Mouse (Mus musculus): ENCODE results near the gene Stra6l. TPM values are rescaled to one million over a fixed set of nuclear protein-coding genes. Genes with fewer than 3 reads are reported as not detected.
A peak's percentile ranks its signal among the peaks of the same experiment; 100 is the strongest.

Stra6l gene
- polyA plus RNA-seq, 1 experiment from 2014 or later, result 1.2 TPM

DNA sequence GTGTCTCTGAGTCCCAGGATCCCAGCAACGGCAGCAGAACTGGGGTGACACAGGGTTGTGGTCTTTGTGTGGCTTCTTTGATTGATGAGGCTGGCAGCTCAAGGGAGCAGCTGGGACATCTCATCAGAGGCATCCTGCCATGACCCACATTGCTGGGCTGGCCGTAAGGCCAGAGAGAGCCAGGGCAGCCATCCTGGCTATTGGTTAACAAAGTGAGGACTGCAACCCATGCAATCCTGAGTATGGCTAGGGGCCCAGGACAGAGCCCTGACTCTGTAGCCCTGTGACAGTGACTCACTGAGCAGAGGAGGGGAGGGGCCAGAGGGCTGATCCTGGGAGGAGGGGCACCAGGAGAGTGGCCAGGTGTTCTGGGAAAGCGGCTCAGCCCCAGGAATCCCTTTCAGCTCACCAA is 3.2 kb downstream of the Stra6l start:
- Histone ChIP-seq H3K4me2 (no peak overlapping the region), H3K36me3 (replicated peaks) (no peaks in the 10 kb centered on the region), H3K4me1 (peaks cover 25% of the 10 kb centered on the region), H3K9me3 (no peaks in the 10 kb centered on the region), H3K9ac (no peak overlapping the region), H3K27me3 (peaks cover 21% of the 10 kb centered on the region), H3K27ac (no peak overlapping the region), H3K4me3 (replicated peaks) (no peak overlapping the region)
- no peak for ATAC-seq (ENCODE audit: low FRiP score)
- WGBS, result 54% methylated on average over 3 of the region's 3 CpGs

- no peak overlapping the region for H3K4me2 ChIP-seq
- WGBS, result 79% methylated on average over 15 of the region's 15 CpGs
- no peak for ATAC-seq (ENCODE audit: low FRiP score)
- no peak overlapping the region for H3K9ac ChIP-seq
- no peaks in the 10 kb centered on the region for H3K9me3 ChIP-seq
- peaks cover 24% of the 10 kb centered on the region for H3K27me3 ChIP-seq
- H3K4me1 ChIP-seq, result peaks cover 22% of the 10 kb centered on the region
- H3K36me3 ChIP-seq (replicated peaks), result no peaks in the 10 kb centered on the region
- no peak overlapping the region for H3K4me3 ChIP-seq (replicated peaks)
- no peak overlapping the region for H3K27ac ChIP-seq
Observed at GRCm38 (mm10) chr4:45853496-45854246, 5.2 kb downstream of the Stra6l start.

GRCm38 (mm10) chr4:45855803-45856424 is 7.5 kb downstream of the Stra6l start:
- H3K9ac ChIP-seq, result no peak overlapping the region
- WGBS, result 49% methylated on average over 19 of the region's 19 CpGs
- H3K4me3 ChIP-seq (replicated peaks), result no peak overlapping the region
- no peaks in the 10 kb centered on the region for H3K36me3 ChIP-seq (replicated peaks)
- H3K4me1 ChIP-seq, result peaks cover 12% of the 10 kb centered on the region
- ATAC-seq (ENCODE audit: low FRiP score), result peak; percentile 76
- H3K27ac ChIP-seq, result no peak overlapping the region
- peaks cover 21% of the 10 kb centered on the region for H3K27me3 ChIP-seq
- H3K9me3 ChIP-seq, result no peaks in the 10 kb centered on the region
- H3K4me2 ChIP-seq, result no peak overlapping the region

DNA sequence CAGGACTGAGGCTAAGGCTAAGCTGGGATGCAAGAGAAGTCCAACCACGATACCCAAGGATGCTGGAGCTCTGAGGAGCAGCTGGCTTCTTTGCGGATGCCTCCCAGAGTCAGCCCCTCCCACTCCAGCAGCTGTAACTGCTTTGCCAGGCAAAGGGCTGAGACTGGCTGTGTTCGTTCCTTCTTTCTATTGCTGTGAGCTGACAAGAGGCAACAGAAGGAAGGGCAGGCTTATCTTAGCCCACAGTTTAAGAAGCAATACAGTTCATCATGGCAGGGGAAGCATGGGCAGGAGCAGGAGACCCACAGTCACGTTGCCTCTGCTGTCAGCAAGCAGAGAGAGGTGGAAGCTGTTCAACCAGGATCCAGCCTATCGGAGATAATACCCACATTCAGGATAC is 12.7 kb downstream of the Stra6l start:
- peaks cover 19% of the 10 kb centered on the region for H3K27me3 ChIP-seq
- 64% methylated on average over 5 of the region's 5 CpGs for WGBS
- H3K4me2 ChIP-seq, result no peak overlapping the region
- no peaks in the 10 kb centered on the region for H3K36me3 ChIP-seq (replicated peaks)
- no peak overlapping the region for H3K27ac ChIP-seq
- no peak overlapping the region for H3K9ac ChIP-seq
- ATAC-seq (ENCODE audit: low FRiP score), result no peak
- H3K9me3 ChIP-seq, result no peaks in the 10 kb centered on the region
- H3K4me1 ChIP-seq, result no peaks in the 10 kb centered on the region
- H3K4me3 ChIP-seq (replicated peaks), result no peak overlapping the region

GRCm38 (mm10) chr4:45867416-45867815 is 19.0 kb downstream of the Stra6l start:
- H3K4me3 ChIP-seq (replicated peaks), result no peak overlapping the region
- H3K36me3 ChIP-seq (replicated peaks), result no peaks in the 10 kb centered on the region
- 61% methylated on average over 8 of the region's 8 CpGs for WGBS
- no peak overlapping the region for H3K9ac ChIP-seq
- no peaks in the 10 kb centered on the region for H3K9me3 ChIP-seq
- peaks cover 18% of the 10 kb centered on the region for H3K4me1 ChIP-seq
- no peak overlapping the region for H3K4me2 ChIP-seq
- H3K27me3 ChIP-seq, result peaks cover 7% of the 10 kb centered on the region; the same call in 1 of the 2 replicates
- no peak for ATAC-seq (ENCODE audit: low FRiP score)
- H3K27ac ChIP-seq, result no peak overlapping the region

DNA sequence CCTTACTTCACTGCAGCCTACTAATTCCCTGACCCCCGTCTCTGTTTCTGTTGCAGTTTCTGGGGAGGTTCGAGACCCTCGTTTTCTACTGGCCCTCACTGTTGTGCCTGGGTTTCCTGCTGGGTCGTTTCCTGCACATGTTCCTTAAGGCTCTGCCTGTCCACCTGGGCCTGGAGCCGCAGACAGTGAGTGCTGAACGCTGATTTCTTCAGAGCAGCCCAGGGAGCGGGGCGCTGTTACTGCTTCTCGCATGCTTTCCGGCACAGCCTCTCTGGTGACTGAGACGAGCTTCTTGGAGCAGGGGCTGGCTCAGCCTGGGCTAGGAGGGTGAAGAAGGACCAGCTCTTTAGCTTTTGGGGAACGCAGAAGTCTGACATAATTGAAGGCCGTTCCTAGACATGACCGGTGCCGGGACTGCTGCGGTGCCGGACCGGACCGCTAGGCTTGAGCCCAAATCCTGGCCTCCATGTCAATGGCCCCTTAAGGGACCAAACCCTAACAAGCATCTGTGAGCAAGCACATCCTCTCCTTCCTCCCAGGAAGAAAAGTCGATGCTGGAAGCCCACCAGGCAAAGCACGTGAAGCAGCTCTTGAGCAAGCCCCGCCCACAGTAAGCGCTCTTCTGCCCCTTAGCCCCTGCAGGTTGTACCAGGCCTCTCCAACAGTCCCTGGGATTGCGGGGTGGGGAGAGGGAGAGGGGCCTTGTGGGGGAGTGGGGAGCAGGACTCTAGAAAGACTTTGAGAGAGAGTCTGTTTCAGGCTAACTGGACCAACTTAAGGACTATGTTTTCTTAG is 20.8 kb downstream of the Stra6l start:
- no peaks in the 10 kb centered on the region for H3K9me3 ChIP-seq
- no peak for ATAC-seq (ENCODE audit: low FRiP score)
- H3K4me2 ChIP-seq, result peak overlapping the region; percentile 30; the same call in 1 of the 2 replicates
- H3K4me1 ChIP-seq, result peaks cover 18% of the 10 kb centered on the region
- H3K27me3 ChIP-seq, result peaks cover 4% of the 10 kb centered on the region; the same call in 1 of the 2 replicates
- WGBS, result 28% methylated on average over 24 of the region's 24 CpGs
- no peak overlapping the region for H3K27ac ChIP-seq
- no peak overlapping the region for H3K4me3 ChIP-seq (replicated peaks)
- H3K9ac ChIP-seq, result no peak overlapping the region
- no peaks in the 10 kb centered on the region for H3K36me3 ChIP-seq (replicated peaks)

DNA sequence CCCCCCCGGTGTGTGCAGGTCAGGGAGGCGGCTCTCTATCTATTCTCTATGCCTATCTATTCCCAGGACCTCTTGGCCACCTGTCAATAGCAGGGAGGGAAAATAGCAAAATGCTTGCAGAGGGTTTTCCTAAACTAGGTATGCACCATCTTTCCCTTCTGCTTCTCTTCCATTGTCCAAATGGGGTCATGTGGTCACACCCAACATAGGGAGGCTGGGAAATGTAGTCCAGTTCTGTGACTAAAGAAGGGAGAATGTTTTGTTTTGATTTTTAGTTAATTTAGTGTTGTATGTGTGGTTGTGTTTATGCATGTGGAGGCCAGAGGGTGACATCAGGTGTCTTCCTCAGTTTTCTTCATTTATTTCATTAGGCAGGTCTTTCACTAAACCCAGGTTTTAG is 23.7 kb downstream of the Stra6l start:
- 80% methylated on average over 1 of the region's 2 CpGs for WGBS
- H3K36me3 ChIP-seq (replicated peaks), result no peaks in the 10 kb centered on the region
- no peak overlapping the region for H3K4me2 ChIP-seq
- no peak overlapping the region for H3K4me3 ChIP-seq (replicated peaks)
- no peaks in the 10 kb centered on the region for H3K9me3 ChIP-seq
- no peak overlapping the region for H3K9ac ChIP-seq
- no peak overlapping the region for H3K27ac ChIP-seq
- H3K27me3 ChIP-seq, result peaks cover 1% of the 10 kb centered on the region; the same call in 1 of the 2 replicates
- peaks cover 18% of the 10 kb centered on the region for H3K4me1 ChIP-seq
- no peak for ATAC-seq (ENCODE audit: low FRiP score)

GRCm38 (mm10) chr4:45878929-45879328 is 30.5 kb downstream of the Stra6l start:
- 46% methylated on average over 5 of the region's 5 CpGs for WGBS
- Histone ChIP-seq H3K9ac (no peak overlapping the region), H3K36me3 (replicated peaks) (no peaks in the 10 kb centered on the region), H3K9me3 (no peaks in the 10 kb centered on the region), H3K4me3 (replicated peaks) (no peak overlapping the region), H3K4me1 (no peaks in the 10 kb centered on the region), H3K4me2 (no peak overlapping the region), H3K27ac (no peak overlapping the region), H3K27me3 (no peaks in the 10 kb centered on the region)
- no peak for ATAC-seq (ENCODE audit: low FRiP score)

DNA sequence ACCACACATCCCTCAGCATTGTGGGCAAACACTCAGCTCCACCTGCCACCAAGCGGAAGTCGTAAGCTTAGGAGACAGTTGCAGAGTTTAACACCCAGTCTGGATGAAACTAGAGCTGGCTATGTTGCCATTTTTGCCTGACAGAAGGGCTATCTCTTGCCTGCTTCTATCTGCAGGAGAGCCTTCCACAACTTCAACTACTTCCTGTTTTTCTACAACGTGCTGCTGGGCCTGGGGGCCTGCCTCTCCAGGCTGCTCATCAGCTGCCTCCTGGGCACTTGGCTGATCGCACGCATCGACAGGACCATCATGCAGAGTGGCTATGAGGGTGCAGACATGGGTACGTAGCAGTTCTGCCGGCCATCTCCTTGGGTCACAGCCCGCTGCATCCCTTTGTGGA is 34.1 kb downstream of the Stra6l start:
- Histone ChIP-seq H3K27me3 (no peaks in the 10 kb centered on the region), H3K4me3 (replicated peaks) (no peak overlapping the region), H3K36me3 (replicated peaks) (no peaks in the 10 kb centered on the region), H3K9ac (no peak overlapping the region), H3K4me1 (no peaks in the 10 kb centered on the region), H3K27ac (no peak overlapping the region), H3K9me3 (no peaks in the 10 kb centered on the region), H3K4me2 (no peak overlapping the region)
- WGBS, result 88% methylated on average over 9 of the region's 9 CpGs
- ATAC-seq (ENCODE audit: low FRiP score), result no peak

DNA sequence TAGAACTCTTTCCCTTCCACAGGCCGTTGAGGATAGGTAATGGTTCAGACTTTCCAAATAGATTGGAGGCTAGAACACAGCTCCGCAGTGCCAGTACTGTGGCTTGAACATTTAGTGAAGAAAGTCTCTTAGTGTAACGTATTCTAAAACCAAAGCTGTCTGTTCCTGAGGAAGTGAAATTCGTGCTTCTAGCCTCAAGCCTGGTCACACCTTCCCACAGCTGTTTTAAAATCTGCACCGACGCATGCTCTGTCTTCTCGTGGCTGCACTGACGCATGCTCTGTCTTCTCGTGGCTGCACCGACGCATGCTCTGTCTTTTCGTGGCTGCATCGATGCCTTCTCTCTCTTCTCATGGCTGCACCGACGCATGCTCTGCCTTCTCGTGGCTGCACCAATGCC is 34.8 kb downstream of the Stra6l start:
- H3K27ac ChIP-seq, result no peak overlapping the region
- no peaks in the 10 kb centered on the region for H3K36me3 ChIP-seq (replicated peaks)
- no peak overlapping the region for H3K4me3 ChIP-seq (replicated peaks)
- 96% methylated on average over 16 of the region's 16 CpGs for WGBS
- H3K9ac ChIP-seq, result no peak overlapping the region
- no peaks in the 10 kb centered on the region for H3K9me3 ChIP-seq
- H3K27me3 ChIP-seq, result no peaks in the 10 kb centered on the region
- H3K4me1 ChIP-seq, result no peaks in the 10 kb centered on the region
- no peak overlapping the region for H3K4me2 ChIP-seq
- ATAC-seq (ENCODE audit: low FRiP score), result no peak

DNA sequence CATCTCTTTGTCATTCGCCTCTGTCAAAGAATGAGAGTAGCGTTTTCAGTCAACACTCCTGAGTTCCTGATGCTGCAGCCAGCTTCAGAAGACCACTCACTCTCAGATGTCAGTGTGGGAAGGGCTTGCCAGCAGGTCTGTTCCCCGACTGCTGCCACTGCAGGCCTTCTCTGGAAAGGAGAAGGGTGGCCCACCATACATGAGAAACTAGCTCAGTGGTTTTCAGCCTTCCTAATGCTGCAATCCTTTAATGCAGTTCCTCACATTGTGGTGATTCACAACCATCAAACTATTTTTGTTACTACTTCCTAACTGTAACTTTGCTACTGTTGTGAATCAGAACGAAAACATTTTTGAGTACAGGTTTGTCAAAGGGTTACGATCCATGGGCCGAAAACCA is 41.0 kb downstream of the Stra6l start:
- Histone ChIP-seq H3K27ac (no peak overlapping the region), H3K27me3 (no peaks in the 10 kb centered on the region), H3K9ac (no peak overlapping the region), H3K4me1 (peaks cover 14% of the 10 kb centered on the region), H3K36me3 (replicated peaks) (no peaks in the 10 kb centered on the region), H3K4me2 (no peak overlapping the region), H3K4me3 (replicated peaks) (no peak overlapping the region), H3K9me3 (no peaks in the 10 kb centered on the region)
- 53% methylated on average over 6 of the region's 6 CpGs for WGBS
- ATAC-seq (ENCODE audit: low FRiP score), result no peak

- H3K27me3 ChIP-seq, result no peaks in the 10 kb centered on the region
- H3K36me3 ChIP-seq (replicated peaks), result no peaks in the 10 kb centered on the region
- H3K9me3 ChIP-seq, result no peaks in the 10 kb centered on the region
- H3K4me3 ChIP-seq (replicated peaks), result no peak within 1 kb of the TSS
- ATAC-seq (ENCODE audit: low FRiP score), result peak; percentile 70
- H3K4me2 ChIP-seq, result peak within 1 kb of the TSS; percentile 43
- no peak within 1 kb of the TSS for H3K9ac ChIP-seq
- no peak within 1 kb of the TSS for H3K27ac ChIP-seq
- peaks cover 14% of the 10 kb centered on the region for H3K4me1 ChIP-seq
- 7% methylated on average over 19 of the region's 19 CpGs for WGBS
Observed at GRCm38 (mm10) chr4:45890066-45890761, 41.8 kb downstream of the Stra6l start, which contains the start of gene Ccdc180. Ccdc180 (plus strand) TSS chr4:45890303.

All from forebrain, embryonic 12.5 days (tissue).